Mouse (Mus musculus): ENCODE measurements at regions not wholly inside any gene's neighbourhood (a gene's known extent, or its start where the extent isn't known, plus 50 kb on each side); places are given as distances from the start of the nearest gene placed in this dataset.

DNA sequence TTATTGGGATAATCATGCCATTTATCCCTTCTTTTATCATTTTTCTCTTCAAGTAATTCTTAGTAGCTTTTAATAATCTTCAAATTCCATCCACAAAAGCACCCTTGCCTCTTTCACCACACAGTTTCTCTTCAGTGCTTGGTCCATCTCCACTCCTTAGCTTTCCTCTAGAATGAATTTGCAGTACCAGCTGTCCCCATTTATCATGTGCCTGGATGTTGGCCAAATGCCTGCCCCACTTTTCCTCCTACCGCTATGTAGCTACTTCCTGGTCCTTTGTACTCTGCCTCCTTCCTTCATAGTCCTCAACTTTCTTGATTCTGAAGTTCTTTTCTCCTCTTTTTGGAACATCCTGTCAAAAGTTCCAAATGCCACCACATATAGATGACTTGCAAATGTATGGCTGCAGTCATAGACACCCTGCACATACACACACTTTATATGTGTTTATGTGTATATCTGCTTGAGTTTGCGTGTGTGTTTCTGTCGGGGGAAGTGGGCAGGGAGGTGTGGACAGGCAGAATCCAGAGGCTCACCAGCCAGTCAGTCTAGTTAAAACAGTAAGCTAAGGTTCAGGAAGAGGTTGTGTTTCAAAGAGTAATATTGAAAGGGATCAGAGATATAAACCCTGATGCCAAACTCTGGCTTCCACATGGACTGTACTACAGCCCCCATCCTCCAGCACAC is 106.1 kb upstream of the Itga4 start:
- TF ChIP-seq CTCF (IDR thresholded peaks at IDR 0.05; ENCODE audit: borderline replicate concordance, insufficient read depth, low read depth, low read length), result no peak
- no peak for TF ChIP-seq POLR2A (IDR thresholded peaks at IDR 0.05; ENCODE audit: borderline replicate concordance, insufficient read depth, low read length)
